Mouse (Mus musculus) erythroblast, embryonic 14.5 days (primary cell): Measurements from ENCODE around the gene Xcr1. TPM values are rescaled to one million over a fixed set of nuclear protein-coding genes. Genes with fewer than 3 reads are reported as not detected.
A peak's percentile ranks its signal among the peaks of the same experiment; 100 is the strongest.

ENCODE experiments used
- H3K27me3 ChIP-seq: 2 replicates; pipeline ENCODE4 v1.6.1; 2012; ENCODE audit warnings: inconsistent platforms; ENCODE audit not compliant: control insufficient read depth
- H3K36me3 ChIP-seq: 2 replicates; pipeline ENCODE4 v1.6.1; 2012; ENCODE audit warnings: mild to moderate bottlenecking, inconsistent platforms; ENCODE audit not compliant: control insufficient read depth
- H3K4me1 ChIP-seq: 2 replicates; pipeline ENCODE4 v1.6.1; 2012; ENCODE audit warnings: inconsistent platforms; ENCODE audit not compliant: control insufficient read depth
- H3K4me3 ChIP-seq: replicated peaks from 2 replicates; pipeline ENCODE3; 2012; ENCODE audit warnings: moderate library complexity, mild to moderate bottlenecking, inconsistent platforms
- H3K9me3 ChIP-seq: 2 replicates; pipeline ENCODE4 v1.6.1; 2012; ENCODE audit warnings: low read length, inconsistent platforms, mixed read lengths; ENCODE audit not compliant: control insufficient read depth
- GATA1 ChIP-seq: IDR thresholded peaks from 2 replicates; pipeline ENCODE4 v1.6.1; 2012; ENCODE audit warnings: low read length, inconsistent platforms, mixed read lengths
- TAL1 ChIP-seq: IDR thresholded peaks from 3 replicates; pipeline ENCODE4 v1.6.1; 2012; ENCODE audit warnings: low read length, inconsistent platforms, mixed read lengths
- polyA plus RNA-seq: library from polyadenylated mRNA; stranded (reverse); fragments of >175 nt; gene quantifications from 2 replicates; pipeline ENCODE4 v1.2.3, GENCODE M21; 2012

Gene Xcr1
- polyA plus RNA-seq, 1 experiment = not detected

- Histone ChIP-seq H3K4me1 (peaks cover 53% of the 10 kb centered on the region), H3K9me3 (no peaks in the 10 kb centered on the region), H3K4me3 (peak overlapping the region; percentile 78), H3K27me3 (peaks cover 4% of the 10 kb centered on the region), H3K36me3 (no peaks in the 10 kb centered on the region; the same call in 1 of the 2 replicates)
- TF ChIP-seq GATA1 = no peak
- TF ChIP-seq TAL1 = no peak
These were observed 10.6 kb downstream of the Xcr1 start for GRCm38 (mm10) chr9:123851062-123851712.

- Histone ChIP-seq H3K9me3 (no peaks in the 10 kb centered on the region), H3K4me1 (peaks cover 58% of the 10 kb centered on the region), H3K4me3 (peak overlapping the region; percentile 78), H3K36me3 (no peaks in the 10 kb centered on the region; the same call in 1 of the 2 replicates), H3K27me3 (no peaks in the 10 kb centered on the region; the same call in none of the 2 replicates)
- TF ChIP-seq TAL1 (no peak), GATA1 (no peak)
These were observed 11.1 kb downstream of the Xcr1 start for GRCm38 (mm10) chr9:123850705-123851061.

GRCm38 (mm10) chr9:123849976-123850695, 11.7 kb downstream of the Xcr1 start:
- Histone ChIP-seq H3K4me1 (peaks cover 64% of the 10 kb centered on the region), H3K4me3 (peak overlapping the region; percentile 78), H3K27me3 (no peaks in the 10 kb centered on the region), H3K9me3 (no peaks in the 10 kb centered on the region), H3K36me3 (no peaks in the 10 kb centered on the region; the same call in 1 of the 2 replicates)
- TF ChIP-seq GATA1 (no peak), TAL1 (no peak)

GRCm38 (mm10) chr9:123846490-123846889, 15.3 kb downstream of the Xcr1 start:
- peaks cover 15% of the 10 kb centered on the region for H3K36me3 ChIP-seq
- no peaks in the 10 kb centered on the region for H3K27me3 ChIP-seq
- H3K4me1 ChIP-seq = peaks cover 66% of the 10 kb centered on the region
- no peak overlapping the region for H3K4me3 ChIP-seq
- peak; percentile 22; the same call in 1 of the 2 replicates for TF ChIP-seq GATA1
- no peak for TF ChIP-seq TAL1
- no peaks in the 10 kb centered on the region for H3K9me3 ChIP-seq

- Histone ChIP-seq H3K4me1 (peaks cover 55% of the 10 kb centered on the region), H3K27me3 (no peaks in the 10 kb centered on the region), H3K4me3 (no peak overlapping the region), H3K36me3 (peaks cover 26% of the 10 kb centered on the region), H3K9me3 (no peaks in the 10 kb centered on the region)
- TF ChIP-seq GATA1 = no peak
- TF ChIP-seq TAL1 = no peak
These were observed 16.7 kb downstream of the Xcr1 start for GRCm38 (mm10) chr9:123845120-123845519.

- H3K4me3 ChIP-seq = no peak overlapping the region
- TF ChIP-seq GATA1 (no peak), TAL1 (no peak)
- peaks cover 32% of the 10 kb centered on the region for H3K36me3 ChIP-seq
- no peaks in the 10 kb centered on the region for H3K9me3 ChIP-seq
- no peaks in the 10 kb centered on the region for H3K27me3 ChIP-seq
- peaks cover 48% of the 10 kb centered on the region for H3K4me1 ChIP-seq
These were observed 17.4 kb downstream of the Xcr1 start for GRCm38 (mm10) chr9:123844468-123844867.

GRCm38 (mm10) chr9:123840243-123840642, 21.6 kb downstream of the Xcr1 start:
- no peak overlapping the region for H3K4me3 ChIP-seq
- H3K9me3 ChIP-seq = no peaks in the 10 kb centered on the region
- H3K27me3 ChIP-seq = no peaks in the 10 kb centered on the region
- TF ChIP-seq GATA1 (no peak), TAL1 (no peak)
- peaks cover 11% of the 10 kb centered on the region for H3K4me1 ChIP-seq
- peaks cover 72% of the 10 kb centered on the region for H3K36me3 ChIP-seq

GRCm38 (mm10) chr9:123835851-123836250, 26.0 kb downstream of the Xcr1 start:
- Histone ChIP-seq H3K4me1 (no peaks in the 10 kb centered on the region), H3K9me3 (no peaks in the 10 kb centered on the region), H3K36me3 (peaks cover 83% of the 10 kb centered on the region), H3K27me3 (no peaks in the 10 kb centered on the region), H3K4me3 (no peak overlapping the region)
- TF ChIP-seq TAL1 = no peak
- TF ChIP-seq GATA1 = no peak

GRCm38 (mm10) chr9:123828916-123829315, 32.9 kb downstream of the Xcr1 start:
- peaks cover 83% of the 10 kb centered on the region for H3K36me3 ChIP-seq
- no peaks in the 10 kb centered on the region for H3K27me3 ChIP-seq
- H3K4me1 ChIP-seq = no peaks in the 10 kb centered on the region
- TF ChIP-seq GATA1 (no peak), TAL1 (no peak)
- H3K9me3 ChIP-seq = no peaks in the 10 kb centered on the region
- no peak overlapping the region for H3K4me3 ChIP-seq
